Mouse (Mus musculus) embryonic facial prominence, embryonic 10.5 days (tissue): ENCODE measurements around the gene Glipr1l3. TPM values are rescaled to one million over a fixed set of nuclear protein-coding genes. Genes with fewer than 3 reads are reported as not detected.
"Not testable (repeated sequence)": the region's sequence is repeated elsewhere in the genome, so short reads cannot be mapped to it uniquely, and the experiment has no call there.

Experiments
- DNase-seq: peaks from one replicate; pipeline ENCODE4 v3.0.0-alpha.2; 2017; ENCODE audit warnings: low spot score
- H3K27ac ChIP-seq: fragments of 300-500 bp; sonication (generic); replicated peaks from 2 replicates; pipeline ENCODE4 v1.5.1; 2016; ENCODE audit warnings: mild to moderate bottlenecking
- H3K27me3 ChIP-seq: fragments of 300-500 bp; sonication (generic); replicated peaks from 2 replicates; pipeline ENCODE4 v1.6.1; 2016; ENCODE audit warnings: low read depth, mild to moderate bottlenecking; ENCODE audit not compliant: poor library complexity, severe bottlenecking
- H3K36me3 ChIP-seq: fragments of 300-500 bp; sonication (generic); replicated peaks from 2 replicates; pipeline ENCODE4 v1.6.1; 2016; ENCODE audit warnings: mild to moderate bottlenecking, moderate library complexity
- H3K4me1 ChIP-seq: fragments of 300-500 bp; sonication (generic); 2 replicates; pipeline ENCODE4 v1.6.1; 2016
- H3K4me3 ChIP-seq: fragments of 300-500 bp; sonication (generic); 2 replicates; pipeline ENCODE4 v1.5.1; 2016; ENCODE audit warnings: mild to moderate bottlenecking, moderate library complexity
- H3K9me3 ChIP-seq: fragments of 300-500 bp; sonication (generic); 2 replicates; pipeline ENCODE4 v1.6.1; 2016; ENCODE audit warnings: mild to moderate bottlenecking
- WGBS: fragments of 180-500 bp; shearing (Covaris S2); methylation state at CpG from one replicate; pipeline ENCODE4 v1.1.7; 2016; 5-methylcytosine and 5-hydroxymethylcytosine counted together
- polyA plus RNA-seq: library from polyadenylated mRNA; unstranded; fragments of >200 nt; fragmentation: Nextera tagmentation; extraction: Ambion mirVana; gene quantifications from 2 replicates; pipeline ENCODE4 v1.2.1, GENCODE M21; 2016

Glipr1l3 gene
- polyA plus RNA-seq = not detected in 2 replicates

GRCm38 (mm10) chr10:112159882-112160560 lies at the start of gene Glipr1l3:
Gene Glipr1l3, minus strand, starts transcription at chr10:112160327.
- 30% methylated on average over 15 of the region's 15 CpGs for WGBS
- peak within 1 kb of the TSS; percentile 13; the same call in 1 of the 2 replicates for H3K4me3 ChIP-seq
- H3K36me3 ChIP-seq, H3K9me3 ChIP-seq, H3K27ac ChIP-seq, H3K27me3 ChIP-seq: not testable (repeated sequence)
- H3K4me1 ChIP-seq = peaks cover 10% of the 10 kb centered on the region
- peak; percentile 85 for DNase-seq

DNA sequence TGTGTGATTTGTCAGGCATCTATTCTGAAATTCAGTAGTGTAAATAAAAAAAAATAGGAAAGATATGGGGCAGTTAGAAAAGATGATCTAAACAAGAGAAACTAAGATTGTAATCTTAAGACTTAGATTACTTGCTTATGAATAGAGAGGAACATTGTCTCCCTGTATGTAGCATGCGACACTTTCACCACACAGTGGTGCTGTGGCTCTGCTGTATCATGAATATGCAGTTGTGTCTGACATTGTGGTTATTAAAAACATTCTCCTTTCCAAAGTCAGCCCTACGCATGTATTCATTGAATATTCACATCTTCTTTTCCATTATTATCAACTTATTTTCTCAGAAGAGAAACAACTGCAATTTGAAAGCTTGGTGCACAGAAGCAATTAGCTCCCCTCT lies 43.3 kb upstream of the Glipr1l3 start:
- peak; percentile 18 for DNase-seq
- WGBS = 60% methylated on average over 2 of the region's 2 CpGs
- H3K36me3 ChIP-seq = no peaks in the 10 kb centered on the region

GRCm38 (mm10) chr10:112193919-112194318 lies 33.8 kb upstream of the Glipr1l3 start:
- H3K4me3 ChIP-seq, H3K36me3 ChIP-seq, H3K9me3 ChIP-seq, DNase-seq, H3K27me3 ChIP-seq, H3K4me1 ChIP-seq, H3K27ac ChIP-seq: not testable (repeated sequence)
- WGBS = 86% methylated on average over 2 of the region's 2 CpGs

More for the DNA sequence above, 43.3 kb upstream of the Glipr1l3 start:
- no peaks in the 10 kb centered on the region for H3K4me1 ChIP-seq
- no peak overlapping the region for H3K4me3 ChIP-seq
- H3K27me3 ChIP-seq = no peaks in the 10 kb centered on the region
- H3K27ac ChIP-seq = no peak overlapping the region
- H3K9me3 ChIP-seq = no peaks in the 10 kb centered on the region

- H3K4me3 ChIP-seq, H3K27ac ChIP-seq, DNase-seq, H3K27me3 ChIP-seq, H3K4me1 ChIP-seq, H3K36me3 ChIP-seq, H3K9me3 ChIP-seq: not testable (repeated sequence)
- WGBS = 37% methylated on average over 13 of the region's 13 CpGs
These were observed 16.9 kb upstream of the Glipr1l3 start for GRCm38 (mm10) chr10:112177027-112177426.

GRCm38 (mm10) chr10:112163168-112163766 lies 3.1 kb upstream of the Glipr1l3 start, which contains the start of gene Caps2:
Gene Caps2, plus strand, starts transcription at chr10:112163621.
- no peaks in the 10 kb centered on the region for H3K27me3 ChIP-seq
- peak within 1 kb of the TSS; percentile 43 for H3K4me3 ChIP-seq
- peak within 1 kb of the TSS; percentile 74 for H3K27ac ChIP-seq
- H3K4me1 ChIP-seq = peaks cover 10% of the 10 kb centered on the region
- H3K36me3 ChIP-seq = no peaks in the 10 kb centered on the region
- DNase-seq = peak; percentile 62
- 33% methylated on average over 4 of the region's 4 CpGs for WGBS
- H3K9me3 ChIP-seq = no peaks in the 10 kb centered on the region

- no peak for DNase-seq
- Histone ChIP-seq H3K36me3 (no peaks in the 10 kb centered on the region), H3K4me3 (no peak overlapping the region), H3K27me3 (no peaks in the 10 kb centered on the region), H3K27ac (no peak overlapping the region), H3K9me3 (no peaks in the 10 kb centered on the region), H3K4me1 (no peaks in the 10 kb centered on the region)
- 54% methylated on average over 2 of the region's 2 CpGs for WGBS
These were observed 20.3 kb downstream of the Glipr1l3 start for GRCm38 (mm10) chr10:112139834-112140233.

DNA sequence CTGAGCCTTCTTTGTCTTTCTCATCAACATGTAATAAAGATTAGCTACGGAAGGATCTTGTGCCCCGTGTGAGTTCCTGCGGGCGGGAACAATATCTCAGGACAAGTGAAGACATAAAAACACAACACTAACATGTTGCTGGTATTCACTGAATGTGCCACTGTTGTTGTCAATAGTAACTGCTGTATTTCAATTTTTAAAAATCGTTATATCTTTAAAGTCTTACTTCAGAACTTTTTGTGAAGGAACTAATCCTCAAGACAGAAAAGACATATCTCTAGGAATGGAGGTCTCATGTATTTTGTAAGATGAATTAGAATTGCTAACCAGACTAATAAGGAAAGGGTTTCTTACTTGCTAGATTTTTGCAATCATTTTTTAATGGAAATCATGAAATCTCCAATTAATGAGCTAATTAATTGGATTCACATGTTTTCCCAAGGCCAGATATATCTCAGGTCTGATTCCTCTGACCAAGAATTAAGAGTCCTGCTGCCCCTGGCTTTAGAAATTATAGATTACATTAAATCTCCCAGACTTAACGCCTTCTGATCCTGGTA lies 21.2 kb downstream of the Glipr1l3 start:
- Histone ChIP-seq H3K36me3 (no peaks in the 10 kb centered on the region), H3K4me3 (peak overlapping the region; percentile 44), H3K27me3 (no peaks in the 10 kb centered on the region), H3K9me3 (no peaks in the 10 kb centered on the region), H3K27ac (peak overlapping the region; percentile 35; the same call in 1 of the 2 replicates), H3K4me1 (no peaks in the 10 kb centered on the region)
- no peak for DNase-seq
- 42% methylated on average over 6 of the region's 6 CpGs for WGBS

DNA sequence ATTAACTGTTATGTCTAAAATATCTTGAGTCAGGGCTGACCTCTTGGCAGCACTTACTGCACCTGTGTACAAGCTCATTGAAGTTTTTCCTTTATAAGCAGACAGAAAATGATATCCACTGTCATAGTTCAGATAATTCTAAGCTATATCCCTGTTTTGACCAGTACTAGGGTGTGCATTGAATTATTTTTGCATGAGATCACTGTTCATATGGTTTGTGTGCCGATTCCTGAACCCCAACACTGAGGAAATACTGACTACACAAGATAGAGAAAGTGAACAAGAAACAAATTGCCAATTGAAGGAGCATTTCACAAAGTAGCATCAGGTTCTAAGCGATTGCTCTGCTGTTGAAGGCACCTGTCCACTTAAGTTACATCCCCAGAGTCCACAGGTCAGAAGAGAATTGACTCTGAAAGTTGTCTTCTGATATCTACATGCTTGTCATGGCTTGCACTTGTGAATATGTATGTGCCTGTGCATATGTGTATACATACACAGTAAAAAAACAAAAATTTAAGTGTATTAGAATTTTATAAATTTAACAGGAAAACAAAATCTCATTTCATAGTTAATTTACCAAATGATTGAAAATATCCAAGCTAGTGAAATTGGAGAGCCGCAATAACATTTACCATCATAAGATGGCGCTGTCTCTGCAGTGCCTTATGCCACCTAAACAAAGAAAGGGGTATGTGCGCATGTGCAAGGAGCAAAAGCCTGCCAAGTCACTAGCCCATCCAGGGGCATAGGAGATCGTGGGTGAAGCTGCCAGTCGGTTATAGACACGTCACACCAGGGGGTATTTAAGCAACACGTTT lies 21.9 kb downstream of the Glipr1l3 start:
- Histone ChIP-seq H3K4me3 (peak overlapping the region; percentile 44), H3K9me3 (no peaks in the 10 kb centered on the region)

DNA sequence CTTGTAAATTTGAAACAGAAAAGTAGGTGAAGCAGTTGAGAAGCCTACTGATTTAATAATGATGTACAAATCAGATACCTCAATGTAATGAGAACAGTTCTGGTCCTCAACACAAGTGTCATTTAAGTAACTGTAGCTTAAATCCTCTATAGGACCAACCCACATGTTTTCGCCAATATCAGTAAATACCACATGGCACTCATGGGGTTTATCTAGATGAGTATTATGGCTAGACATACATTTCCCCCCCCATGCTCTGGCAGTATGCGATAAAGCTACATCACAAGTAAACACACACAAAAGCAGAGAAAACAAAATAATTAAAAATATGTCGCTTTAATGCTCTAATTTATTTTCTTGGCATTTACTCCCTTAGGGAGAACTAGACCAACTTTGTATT lies 27.9 kb downstream of the Glipr1l3 start:
- Histone ChIP-seq H3K4me1 (no peaks in the 10 kb centered on the region), H3K36me3 (no peaks in the 10 kb centered on the region), H3K27ac (no peak overlapping the region), H3K9me3 (no peaks in the 10 kb centered on the region), H3K27me3 (no peaks in the 10 kb centered on the region), H3K4me3 (no peak overlapping the region)
- WGBS = 91% methylated on average over 3 of the region's 3 CpGs
- DNase-seq = no peak

More for the DNA sequence above, 21.9 kb downstream of the Glipr1l3 start:
- Histone ChIP-seq H3K27me3 (no peaks in the 10 kb centered on the region), H3K4me1 (no peaks in the 10 kb centered on the region), H3K36me3 (no peaks in the 10 kb centered on the region), H3K27ac (peak overlapping the region; percentile 35; the same call in 1 of the 2 replicates)
- peak; percentile 77 for DNase-seq
- WGBS = 19% methylated on average over 9 of the region's 9 CpGs

GRCm38 (mm10) chr10:112127682-112128230 lies 32.4 kb downstream of the Glipr1l3 start:
- not testable (repeated sequence) for H3K4me3 ChIP-seq, H3K27me3 ChIP-seq, H3K9me3 ChIP-seq, DNase-seq, H3K4me1 ChIP-seq, H3K27ac ChIP-seq, H3K36me3 ChIP-seq
- 77% methylated on average over 6 of the region's 6 CpGs for WGBS

DNA sequence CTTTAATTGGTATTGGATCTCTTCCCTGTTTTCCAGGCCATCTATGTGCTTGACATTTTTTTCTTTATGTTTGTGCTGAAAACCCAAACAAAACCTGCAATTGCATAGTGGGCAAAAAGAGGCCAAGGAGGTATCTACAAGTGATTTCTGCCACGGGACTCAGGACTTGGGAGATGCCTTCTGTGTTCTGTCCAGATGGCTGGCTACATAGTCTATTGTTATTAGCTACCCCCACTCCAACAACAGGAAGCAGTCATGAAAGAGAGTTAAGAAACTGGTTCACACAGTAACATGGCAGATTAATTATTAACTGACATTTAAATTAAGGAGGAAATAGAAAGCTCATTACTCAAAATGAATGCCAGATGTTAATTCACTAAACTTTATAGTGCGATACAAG lies 35.0 kb downstream of the Glipr1l3 start:
- not testable (repeated sequence) for H3K36me3 ChIP-seq, H3K9me3 ChIP-seq, H3K4me3 ChIP-seq, H3K27ac ChIP-seq, H3K4me1 ChIP-seq, DNase-seq, H3K27me3 ChIP-seq
- WGBS = 52% methylated on average over 2 of the region's 2 CpGs

GRCm38 (mm10) chr10:112110401-112110800 lies 49.7 kb downstream of the Glipr1l3 start:
- WGBS = 93% methylated on average over 7 of the region's 7 CpGs
- Histone ChIP-seq H3K36me3 (no peaks in the 10 kb centered on the region), H3K9me3 (no peaks in the 10 kb centered on the region), H3K27ac (no peak overlapping the region), H3K4me1 (no peaks in the 10 kb centered on the region), H3K4me3 (no peak overlapping the region), H3K27me3 (no peaks in the 10 kb centered on the region)
- DNase-seq = no peak
